Mouse (Mus musculus) embryo, embryonic 10.5 days (tissue): ENCODE results near the gene Sapcd2.

Source experiments
- DNase-seq: peaks from one replicate; pipeline ENCODE4 v3.0.0-alpha.2; 2015; ENCODE audit warnings: low spot score

The Sapcd2 gene

GRCm38 (mm10) chr2:25371764-25372643 is at the start of gene Sapcd2:
Gene Sapcd2 (plus strand): TSS chr2:25372321.
- DNase-seq, result peak; percentile 96

DNA sequence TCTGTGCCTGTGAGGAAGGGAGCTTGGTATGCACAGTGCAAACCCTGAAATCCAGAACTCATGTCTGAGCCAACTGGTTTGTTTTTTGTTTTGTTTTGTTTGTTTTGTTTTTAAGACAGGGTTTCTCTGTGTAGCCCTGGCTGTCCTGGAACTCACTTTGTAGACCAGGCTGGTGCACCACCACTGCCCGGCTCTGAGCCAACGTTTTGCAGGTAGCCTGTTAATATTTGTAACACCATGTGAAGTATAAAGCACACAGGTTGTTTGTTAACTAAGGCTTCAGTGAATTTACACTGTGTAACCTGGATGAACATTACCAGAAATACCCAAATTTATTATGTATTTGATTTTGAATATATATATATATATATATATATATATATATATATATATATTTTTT is 46.1 kb upstream of the Sapcd2 start:
- no peak for DNase-seq

- DNase-seq, result peak; percentile 68
Observed at GRCm38 (mm10) chr2:25328440-25328839, 43.7 kb upstream of the Sapcd2 start.

DNA sequence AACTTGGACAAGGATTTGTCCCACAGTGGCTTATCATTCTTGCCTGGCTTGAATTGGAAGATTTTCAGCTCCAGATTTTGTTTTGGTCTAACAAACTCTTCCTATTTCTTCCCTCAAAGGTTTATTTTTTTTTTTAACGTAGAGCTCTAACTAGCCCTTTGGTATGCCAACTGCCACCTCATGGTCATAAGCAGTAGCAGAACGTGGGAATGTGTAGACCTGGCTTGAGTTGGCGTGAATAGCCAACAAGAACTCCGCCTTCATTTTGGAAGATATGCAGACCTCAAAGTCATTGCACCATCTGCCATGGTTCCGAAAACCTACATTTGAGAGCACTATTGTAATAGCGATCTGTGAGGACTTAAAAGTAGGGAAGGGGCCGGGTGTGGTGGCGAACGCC is 40.7 kb upstream of the Sapcd2 start:
- peak; percentile 5 for DNase-seq

- DNase-seq, result peak; percentile 100
Observed at GRCm38 (mm10) chr2:25332286-25333160, 39.6 kb upstream of the Sapcd2 start, which contains the start of gene Man1b1. Gene Man1b1 (plus strand): TSS chr2:25332338.

DNA sequence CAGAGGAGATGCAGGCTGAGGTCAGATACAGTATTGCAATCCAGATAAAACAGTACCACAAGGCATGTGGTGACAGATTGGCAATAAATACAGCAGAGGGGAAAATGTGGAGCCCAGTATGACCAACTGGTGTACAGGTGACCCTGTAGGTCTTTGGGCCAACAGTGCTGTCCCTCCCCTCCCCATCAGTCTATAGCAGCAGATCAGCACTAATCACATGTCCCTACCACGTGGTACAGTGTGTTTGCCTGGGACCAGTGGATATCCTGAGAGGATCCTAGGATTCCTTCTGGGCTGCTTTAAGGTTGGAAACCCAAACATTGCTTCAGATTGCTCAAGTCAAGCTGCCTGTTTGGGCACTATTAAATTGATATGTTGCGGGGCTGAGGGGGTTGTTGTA is 38.6 kb upstream of the Sapcd2 start:
- DNase-seq, result no peak

- DNase-seq, result no peak
Observed at GRCm38 (mm10) chr2:25338303-25338702, 33.8 kb upstream of the Sapcd2 start.

DNA sequence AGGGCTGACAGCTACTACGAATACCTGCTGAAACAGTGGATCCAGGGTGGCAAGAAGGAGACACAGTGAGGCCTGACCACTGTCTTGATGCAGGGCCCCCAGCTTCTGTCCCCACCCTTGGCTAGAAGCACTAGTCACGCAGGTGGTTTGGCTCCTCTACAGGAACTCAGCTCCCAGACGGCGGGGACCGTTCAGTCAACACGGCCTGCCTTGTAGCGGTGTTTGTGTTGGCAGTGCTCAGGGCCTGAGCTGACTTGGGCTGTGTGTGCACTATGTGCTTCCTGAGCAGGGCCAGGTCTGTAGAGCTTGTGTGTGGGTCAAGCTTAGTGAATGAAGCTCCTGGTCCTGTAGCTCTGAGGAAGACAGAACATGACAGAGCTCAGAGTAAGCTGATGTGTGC is 24.0 kb upstream of the Sapcd2 start:
- no peak for DNase-seq

- no peak for DNase-seq
Observed at GRCm38 (mm10) chr2:25349499-25349898, 22.6 kb upstream of the Sapcd2 start.

DNA sequence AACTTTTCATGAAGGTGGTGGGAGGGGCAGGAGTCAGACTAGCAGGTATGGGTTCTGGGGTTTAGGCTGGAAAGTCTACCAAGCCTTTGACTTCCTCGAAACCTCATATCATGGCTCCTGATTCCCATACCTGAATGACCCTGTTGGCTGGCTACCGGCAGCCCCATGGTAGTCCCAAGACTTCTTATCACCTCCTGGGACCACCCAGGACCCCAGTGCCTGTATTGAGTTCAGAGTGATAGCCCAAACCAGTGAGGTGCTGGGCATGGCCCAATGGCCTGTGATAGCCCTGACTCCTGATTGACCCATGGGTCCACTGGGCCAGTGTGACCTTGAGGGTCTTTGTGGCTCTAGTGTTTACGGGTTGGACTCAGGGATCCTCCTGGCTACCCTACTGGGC is 21.4 kb upstream of the Sapcd2 start:
- DNase-seq, result no peak

DNA sequence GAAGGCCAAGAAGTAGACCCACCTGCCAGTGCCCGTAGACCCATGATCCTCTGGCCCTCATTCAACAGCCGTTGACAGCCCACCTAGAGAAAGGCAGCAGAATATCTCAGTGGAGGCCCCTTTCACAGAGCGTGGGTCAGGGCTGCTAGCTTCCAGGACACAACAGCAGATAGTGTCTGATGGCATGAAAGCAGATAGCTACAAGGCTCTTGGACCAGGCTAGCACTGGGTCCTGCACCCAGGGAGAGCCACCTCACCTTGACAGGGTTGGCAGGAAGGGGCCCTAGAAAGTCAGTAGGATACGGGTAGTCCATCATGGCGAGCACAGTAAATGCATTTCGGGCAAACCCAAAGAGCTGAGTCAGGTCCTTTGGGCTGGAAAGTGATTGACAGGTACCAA is 17.9 kb upstream of the Sapcd2 start:
- DNase-seq, result no peak

DNA sequence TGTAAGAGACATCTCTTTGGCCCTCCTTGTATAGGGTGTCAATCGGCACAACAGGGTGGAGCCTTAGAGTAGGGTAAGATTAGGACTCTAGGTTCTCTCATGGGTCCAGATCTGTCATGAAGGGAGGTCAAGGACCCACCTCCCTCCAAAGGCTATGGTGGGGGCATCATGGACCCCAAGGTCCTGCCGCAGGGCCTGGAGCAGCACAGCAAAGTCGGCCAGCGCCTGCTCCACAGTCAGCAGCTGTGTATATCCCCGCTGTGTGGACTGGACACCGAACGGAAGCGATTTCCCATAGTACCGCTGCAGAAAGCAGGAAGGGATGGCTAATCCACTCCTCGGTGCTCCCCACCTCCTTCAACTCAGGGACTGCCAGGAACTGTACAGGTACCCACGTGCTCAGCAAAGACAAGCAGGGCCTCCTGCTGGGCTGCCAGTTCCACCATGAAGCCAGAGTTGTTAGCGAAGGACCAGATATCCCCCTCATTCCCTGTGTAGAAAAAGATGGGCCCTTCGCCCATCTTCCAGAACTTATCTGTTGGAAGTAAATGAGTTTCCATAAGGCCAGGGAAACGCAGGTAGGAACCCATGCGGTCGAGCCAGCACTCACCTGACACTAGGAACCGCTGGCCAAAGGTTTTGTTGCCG is 16.6 kb upstream of the Sapcd2 start:
- DNase-seq, result no peak

DNA sequence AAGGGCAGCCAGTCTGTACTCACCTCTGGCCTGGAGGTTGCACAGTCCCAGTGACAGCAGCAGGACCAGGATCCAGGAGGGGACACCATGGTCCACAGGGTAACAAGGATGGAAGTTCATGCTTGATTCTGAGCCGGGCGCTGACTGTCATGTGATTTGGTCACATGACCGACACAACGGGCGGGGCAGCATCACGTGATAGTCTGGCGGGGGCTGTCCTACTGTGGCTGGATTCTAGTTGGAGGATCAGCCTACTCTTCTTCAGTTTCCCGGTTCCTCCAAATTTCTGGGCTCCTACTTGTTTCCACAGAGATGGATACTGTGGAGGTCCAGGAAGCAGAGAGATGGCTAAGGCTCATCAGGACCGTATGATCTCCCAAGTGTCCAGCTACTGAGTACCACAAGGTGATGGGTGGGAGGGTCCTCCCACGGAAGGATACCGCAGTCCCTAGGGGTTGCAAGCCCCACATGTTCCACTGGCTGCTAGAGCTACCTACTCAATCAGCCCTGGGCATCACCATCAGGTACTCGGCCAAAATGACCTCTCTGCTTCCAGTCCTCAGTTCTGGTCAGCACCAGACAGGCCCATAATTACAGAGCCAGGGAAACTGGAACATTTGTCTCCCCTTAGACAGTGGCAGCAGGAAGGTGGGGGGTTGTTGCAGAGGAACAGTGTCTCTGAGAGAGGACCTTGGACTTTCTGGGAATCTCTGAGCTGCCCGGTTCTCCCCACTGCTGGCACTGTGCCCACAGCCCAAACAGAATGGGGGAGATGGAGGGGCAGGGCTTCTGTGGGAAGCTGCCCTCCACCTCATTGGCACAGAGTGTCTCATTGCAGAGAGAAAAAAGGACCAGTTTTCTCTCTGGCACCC is 15.7 kb upstream of the Sapcd2 start, which contains the start of gene Dpp7:
Gene Dpp7, minus strand, starts transcription at position 152 of the 872 bp plus-strand sequence.
- DNase-seq, result peak; percentile 93

DNA sequence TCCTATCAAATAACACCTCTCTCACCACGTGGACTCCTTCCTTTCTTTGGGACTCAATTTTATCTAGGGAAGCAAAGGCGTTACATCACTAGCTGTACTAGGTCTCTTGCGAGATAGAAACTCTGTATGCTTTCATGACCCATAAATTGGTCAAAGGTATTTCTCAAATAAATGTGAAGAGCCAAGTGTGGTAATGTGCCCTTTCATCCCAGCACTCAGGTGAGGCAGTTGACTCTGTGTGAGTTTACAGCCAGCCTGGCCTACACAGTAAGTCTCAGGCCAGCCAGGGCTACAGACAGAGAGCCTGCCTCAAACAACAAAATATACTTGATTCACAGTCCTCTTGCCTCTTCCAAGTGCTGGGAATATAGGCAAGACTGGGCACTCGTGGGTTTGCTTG is 12.3 kb upstream of the Sapcd2 start:
- DNase-seq, result no peak

DNA sequence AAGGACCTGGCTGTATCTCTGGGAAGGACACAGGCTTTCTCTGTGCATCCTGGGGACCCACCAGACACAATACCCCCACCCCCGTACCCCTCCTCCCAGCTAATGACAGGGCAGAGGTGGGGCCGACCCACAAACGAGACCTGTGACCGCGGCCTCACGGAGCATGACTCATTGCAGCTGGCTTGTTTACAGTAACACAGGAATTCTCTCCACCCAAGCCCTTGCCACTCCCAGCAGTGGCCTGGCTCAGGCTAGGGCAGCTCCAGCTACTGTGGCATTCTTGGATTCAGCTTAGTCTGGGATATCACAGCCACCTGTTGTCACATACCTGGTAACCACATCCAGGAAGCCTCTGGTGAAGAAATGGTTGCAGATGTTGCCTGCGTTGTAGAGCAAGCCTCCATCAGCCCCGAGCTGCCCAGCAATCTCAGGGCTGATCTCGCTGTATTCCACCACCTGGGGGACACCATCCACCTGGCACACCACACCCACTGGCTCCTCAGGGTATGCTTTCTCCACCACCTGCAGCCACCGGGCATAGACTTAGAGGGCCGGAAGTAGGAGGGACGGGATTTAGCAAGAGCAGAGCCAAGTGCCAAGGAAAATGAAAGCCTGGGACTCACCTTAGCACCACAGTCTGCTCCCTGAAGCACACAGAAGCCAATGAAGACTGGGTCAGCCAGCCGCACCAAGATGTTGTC is 8.5 kb upstream of the Sapcd2 start:
- no peak for DNase-seq

DNA sequence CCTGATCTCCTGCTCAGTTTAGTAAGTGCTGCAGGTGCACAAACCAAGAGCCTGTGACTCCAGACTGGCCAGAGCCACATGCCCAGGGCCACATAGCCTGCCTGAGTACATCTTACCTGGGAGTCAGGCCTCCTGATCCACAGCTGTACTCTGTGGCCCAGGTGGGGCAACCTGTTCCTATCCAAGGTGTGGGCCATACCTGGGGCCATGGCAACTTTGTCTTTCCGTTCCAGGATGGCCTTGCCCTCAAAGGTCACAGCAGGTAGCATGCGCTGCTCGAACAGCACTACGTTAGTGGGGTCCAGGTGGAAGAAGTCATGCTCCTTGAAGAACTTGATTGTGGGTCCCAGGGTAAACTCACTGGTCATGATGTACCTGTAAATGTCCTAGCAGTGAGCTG is 7.8 kb upstream of the Sapcd2 start:
- DNase-seq, result no peak

DNA sequence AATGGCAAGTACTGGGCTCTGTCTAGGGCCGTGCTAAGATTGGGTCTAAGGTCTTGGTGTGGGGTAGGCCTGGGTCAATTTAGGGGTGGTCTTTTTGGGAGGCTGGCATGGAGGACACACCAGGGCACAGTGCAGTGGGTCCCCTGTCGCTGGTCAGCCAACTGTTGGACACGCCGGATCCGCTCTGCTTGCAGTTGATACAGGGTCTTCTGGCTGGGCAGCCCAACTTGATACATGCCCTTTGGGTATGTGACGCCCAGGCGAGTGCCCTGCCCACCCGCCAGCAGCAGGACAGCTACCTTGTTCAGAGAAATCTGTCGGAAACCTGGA is 7.4 kb upstream of the Sapcd2 start:
- DNase-seq, result no peak

- DNase-seq, result peak; percentile 82
Observed at GRCm38 (mm10) chr2:25365091-25365761, 6.9 kb upstream of the Sapcd2 start, which contains the start of gene Uap1l1. Gene Uap1l1 (minus strand): TSS chr2:25365682.

DNA sequence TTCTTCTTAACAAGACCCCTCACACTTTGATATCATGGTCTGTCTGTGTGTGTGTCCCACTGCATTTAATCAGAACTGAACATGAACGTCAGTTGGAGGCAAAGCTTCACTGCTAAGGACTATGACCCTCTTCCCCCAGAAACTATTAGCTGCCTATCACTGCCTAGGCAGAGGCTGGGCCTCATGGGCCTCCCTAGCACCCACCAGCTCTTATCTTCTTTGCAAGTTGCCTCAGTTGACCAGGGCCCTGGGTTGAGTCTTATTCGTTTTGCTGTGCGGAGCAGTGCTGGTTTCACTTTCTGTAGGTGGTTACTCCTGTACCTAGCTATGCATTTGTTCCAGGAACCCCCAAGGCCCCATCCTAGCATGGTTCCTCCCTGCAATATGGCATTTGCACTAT is 2.1 kb upstream of the Sapcd2 start:
- DNase-seq, result no peak
